Mouse (Mus musculus) right cerebral cortex, postnatal 4 days (tissue): ENCODE results near the gene Plcl2.
"Not testable (repeated sequence)": the region's sequence is repeated elsewhere in the genome, so short reads cannot be mapped to it uniquely, and the experiment has no call there.

Experiments
- DNase-seq: peaks from one replicate; pipeline ENCODE4 v3.0.0-alpha.2; 2022

Plcl2 gene

DNA sequence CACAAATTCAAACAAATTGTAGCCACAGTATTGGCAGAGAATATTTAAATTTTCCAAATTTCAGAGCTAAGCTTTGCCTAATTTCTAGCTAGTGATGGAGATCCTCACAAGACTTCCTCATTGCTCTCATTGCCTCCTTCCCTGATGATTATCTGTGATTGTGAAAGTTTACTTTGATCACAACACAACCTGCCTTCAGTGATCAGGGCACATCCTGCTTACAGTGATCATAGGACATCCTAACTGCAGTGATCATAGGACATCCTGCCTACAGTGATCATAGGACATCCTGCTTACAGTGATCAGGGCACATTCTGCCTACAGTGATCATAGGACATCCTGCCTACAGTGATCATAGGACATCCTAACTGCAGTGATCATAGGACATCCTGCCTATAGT, 121.8 kb downstream of the Plcl2 start:
- not testable (repeated sequence) for DNase-seq

DNA sequence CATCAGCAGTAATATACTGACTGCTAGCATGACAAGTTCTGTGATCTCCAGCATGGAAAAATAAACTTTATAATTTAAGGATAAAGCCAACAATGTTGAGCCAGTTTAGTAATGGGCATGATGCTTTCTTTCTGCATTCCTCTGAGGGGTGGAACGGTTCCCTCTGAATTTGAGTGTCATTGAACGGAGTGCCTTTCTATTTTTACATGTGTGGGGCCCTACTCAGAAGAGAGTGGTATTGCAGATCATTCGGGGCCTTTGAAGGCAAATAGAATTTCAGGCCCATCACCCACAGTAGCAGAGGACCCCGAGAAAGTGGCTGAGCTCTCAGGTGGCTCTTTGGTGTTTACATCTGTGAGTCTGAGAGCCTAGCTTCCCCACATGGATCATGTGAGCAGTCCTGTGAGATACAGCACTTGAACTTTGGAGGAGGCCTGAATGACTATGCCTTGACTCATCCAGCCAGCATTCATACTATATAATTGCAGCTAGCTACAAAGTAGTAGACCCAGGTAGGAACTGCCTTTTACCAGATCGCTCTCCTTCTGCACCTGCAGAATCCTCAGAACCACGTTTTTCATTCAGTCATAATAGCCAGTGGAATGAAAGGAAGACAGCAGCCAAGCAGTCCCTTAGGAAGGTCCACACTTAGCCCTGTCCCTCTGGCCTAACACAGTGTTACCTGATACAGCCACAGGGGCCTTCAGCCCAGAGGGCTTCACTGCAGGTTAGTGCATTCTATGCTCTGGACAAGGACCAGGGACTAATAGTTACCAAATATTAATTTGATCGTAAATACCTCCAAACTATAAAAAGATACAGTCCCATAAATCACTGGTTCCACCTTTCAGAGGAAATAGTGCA, 125.0 kb downstream of the Plcl2 start:
- no peak for DNase-seq

DNA sequence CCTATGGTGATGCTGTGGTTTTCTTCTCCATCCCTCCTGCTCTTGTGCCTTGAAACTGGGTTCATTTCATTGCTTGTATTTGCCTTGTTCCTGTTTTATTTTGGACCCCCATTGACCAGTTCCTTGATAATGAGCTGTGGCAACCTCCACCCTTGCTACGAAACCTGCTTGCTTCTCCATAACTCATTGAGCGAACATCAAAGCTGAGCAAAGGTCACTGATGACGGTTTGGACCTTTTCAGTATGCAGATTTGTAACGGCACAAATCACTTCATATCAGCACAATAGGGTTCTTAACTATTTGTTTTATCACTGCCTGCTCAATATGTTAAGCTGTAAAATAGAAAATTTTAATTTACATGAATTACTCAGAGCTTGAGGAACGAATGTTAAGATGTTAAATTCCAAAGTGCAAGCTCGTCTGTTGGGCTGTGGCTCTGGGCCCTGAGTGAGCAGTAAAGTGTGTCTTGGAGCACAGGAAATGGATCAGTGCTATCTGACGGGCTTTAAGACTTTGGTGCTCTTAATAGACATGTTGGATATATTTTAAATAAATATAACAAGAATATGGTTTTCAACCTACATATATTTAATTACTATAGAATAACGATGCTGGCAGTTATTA, 126.9 kb downstream of the Plcl2 start:
- DNase-seq: no peak

DNA sequence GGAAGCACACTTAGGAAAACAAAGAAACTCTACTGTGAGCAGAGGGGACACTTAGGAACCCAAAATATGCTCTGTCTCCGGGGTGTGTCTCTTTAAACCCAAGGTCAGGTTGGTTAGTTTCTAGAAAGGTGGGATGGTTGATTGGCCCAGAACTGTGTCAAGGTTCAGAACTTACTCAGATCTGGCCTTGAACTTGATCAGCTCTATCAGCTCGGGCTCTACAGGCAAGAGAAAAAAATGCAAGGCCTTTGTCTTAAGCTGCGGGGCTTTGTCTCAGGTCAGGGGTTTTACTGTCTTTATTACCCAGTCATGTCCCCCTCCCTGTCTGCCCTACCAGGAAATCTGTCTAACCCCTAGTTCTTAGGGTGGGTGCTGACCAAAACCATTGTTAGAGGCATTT, 129.6 kb downstream of the Plcl2 start:
- DNase-seq: no peak

GRCm38 (mm10) chr17:50641076-50641610, 131.9 kb downstream of the Plcl2 start:
- no peak for DNase-seq

GRCm38 (mm10) chr17:50641879-50642278, 132.7 kb downstream of the Plcl2 start:
- DNase-seq: no peak

DNA sequence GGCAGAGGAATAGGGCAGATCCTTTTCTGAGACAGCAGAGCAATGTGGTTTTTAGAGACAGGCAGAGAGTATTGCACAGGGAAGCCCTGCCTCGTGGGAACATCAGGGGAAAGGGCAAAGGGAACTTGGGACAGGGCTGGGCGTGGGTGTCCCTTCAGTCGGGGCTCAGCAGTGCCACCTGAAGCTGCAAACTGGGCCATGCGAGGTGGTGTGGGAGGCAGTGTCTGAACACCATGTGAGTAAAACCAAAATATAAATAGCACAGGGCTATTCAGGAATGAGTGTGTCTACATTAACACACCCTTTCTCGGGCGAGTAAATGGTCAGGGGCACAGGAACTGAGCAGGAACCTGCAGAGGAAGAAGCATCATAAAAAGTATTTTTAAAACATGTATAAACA, 134.2 kb downstream of the Plcl2 start:
- DNase-seq: no peak

DNA sequence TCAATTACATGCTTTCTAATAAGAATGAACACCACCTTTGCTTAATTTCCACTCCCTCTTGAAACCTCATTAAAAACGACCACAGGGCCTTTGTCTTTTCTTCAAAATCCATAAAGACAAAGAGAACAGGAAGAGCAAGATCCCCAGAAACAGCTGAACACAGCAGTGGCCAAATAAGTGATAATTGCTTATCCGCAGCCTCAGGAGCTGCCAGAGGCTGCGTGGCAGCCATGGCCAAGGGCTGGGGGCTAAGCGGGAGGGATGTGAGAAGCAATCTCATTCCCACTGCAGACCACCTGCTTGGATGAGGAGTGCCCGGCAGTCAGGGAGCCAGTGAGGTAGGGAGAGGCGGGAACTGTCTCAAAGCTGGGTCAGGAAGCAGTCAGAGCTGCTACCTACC, 134.8 kb downstream of the Plcl2 start:
- DNase-seq: no peak

DNA sequence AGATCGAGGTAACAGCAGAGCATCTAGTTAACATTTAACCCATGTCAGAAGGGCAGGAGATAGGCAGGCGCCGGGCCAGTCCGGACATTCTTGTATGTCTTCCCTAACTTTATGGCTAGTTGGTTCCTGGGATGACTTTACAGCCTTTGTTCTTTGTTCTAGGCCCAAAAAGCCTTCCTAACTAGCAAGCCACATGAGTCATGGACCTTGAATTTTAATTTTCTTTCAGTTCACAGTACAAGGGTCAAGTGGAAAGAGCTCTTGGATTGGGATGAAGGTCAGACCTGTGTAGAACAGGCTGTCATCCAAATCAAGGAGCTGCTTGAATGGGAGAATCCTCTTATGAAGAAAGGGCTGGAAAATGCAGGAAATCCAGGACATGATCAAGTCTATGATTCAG, 138.9 kb downstream of the Plcl2 start:
- not testable (repeated sequence) for DNase-seq

- no peak for DNase-seq
These were observed 139.7 kb downstream of the Plcl2 start for GRCm38 (mm10) chr17:50648757-50649419.

- DNase-seq: no peak
These were observed 141.5 kb downstream of the Plcl2 start for GRCm38 (mm10) chr17:50650535-50651223.

DNA sequence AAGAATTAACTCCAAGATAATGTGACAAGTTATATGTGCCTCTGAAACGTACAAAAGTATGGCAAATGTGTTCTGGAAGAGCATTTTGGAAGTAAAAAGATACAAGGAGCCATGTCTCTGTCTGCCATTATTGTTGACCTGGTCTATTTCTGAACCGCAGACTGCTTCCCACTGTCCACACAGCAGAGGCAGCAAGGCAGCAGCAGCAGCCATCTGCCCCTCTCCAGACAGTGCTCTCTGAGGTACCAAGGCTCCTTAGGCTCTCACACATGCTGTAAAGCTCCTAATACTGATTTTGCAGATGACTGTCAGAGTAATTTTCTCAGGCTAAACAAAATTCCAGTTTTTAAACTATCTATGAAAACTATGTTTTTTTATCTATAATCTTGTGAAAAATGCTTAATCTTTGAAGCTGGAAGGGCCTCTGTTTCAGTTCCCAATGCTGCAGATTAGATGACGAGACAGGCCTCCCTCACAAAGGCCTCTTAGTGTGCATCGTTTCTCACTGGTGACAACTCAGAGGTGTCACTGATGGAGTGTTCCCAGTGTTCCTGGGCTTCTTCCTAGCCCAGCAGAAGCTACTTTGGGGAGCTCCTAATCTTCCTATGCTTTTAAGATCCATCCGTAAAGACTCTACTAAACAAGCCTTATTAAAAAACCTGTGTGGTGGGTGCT, 145.7 kb downstream of the Plcl2 start:
- DNase-seq: no peak

DNA sequence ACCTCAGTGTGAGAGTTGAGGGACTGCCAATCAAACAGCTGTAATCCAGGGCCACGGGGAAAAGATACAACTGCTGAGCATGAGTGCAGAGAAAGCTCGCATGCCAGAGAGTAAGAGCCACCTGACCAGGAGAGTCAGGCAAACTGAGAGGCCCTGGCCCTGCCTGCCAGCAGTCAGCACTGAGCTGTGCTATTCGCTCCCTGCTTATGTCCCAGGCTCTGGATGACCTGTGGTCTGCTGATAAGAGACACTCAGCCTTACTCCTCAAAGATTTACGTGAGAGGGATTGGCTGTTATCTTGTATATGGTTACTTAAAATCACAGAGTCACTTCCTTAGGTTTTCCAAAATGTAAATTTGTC, 146.2 kb downstream of the Plcl2 start:
- DNase-seq: no peak

DNA sequence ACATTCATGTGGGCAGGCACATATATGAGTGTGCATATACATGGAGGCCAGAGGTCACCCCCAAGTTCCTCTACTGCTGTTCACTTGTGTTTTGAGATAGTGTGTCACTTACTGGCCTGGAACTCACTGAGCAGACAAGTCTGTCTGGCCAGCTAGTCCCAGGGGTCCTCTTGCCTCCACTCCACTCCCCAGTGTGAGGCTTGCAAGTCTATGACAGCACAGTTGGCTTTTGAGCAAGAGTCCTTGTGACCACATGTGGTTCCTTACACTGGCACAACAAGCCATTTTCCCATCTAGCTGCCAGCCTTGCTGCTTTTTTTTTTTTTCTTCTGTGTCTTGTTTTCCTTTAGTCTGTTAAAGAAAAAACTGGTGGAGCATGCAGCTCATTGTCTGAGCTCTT, 148.1 kb downstream of the Plcl2 start:
- DNase-seq: no peak

GRCm38 (mm10) chr17:50658901-50659300, 149.7 kb downstream of the Plcl2 start:
- DNase-seq: no peak

GRCm38 (mm10) chr17:50667596-50667995, 158.4 kb downstream of the Plcl2 start:
- no peak for DNase-seq

GRCm38 (mm10) chr17:50668681-50669208, 159.5 kb downstream of the Plcl2 start:
- DNase-seq: no peak

GRCm38 (mm10) chr17:50671416-50671815, 162.2 kb downstream of the Plcl2 start:
- no peak for DNase-seq

DNA sequence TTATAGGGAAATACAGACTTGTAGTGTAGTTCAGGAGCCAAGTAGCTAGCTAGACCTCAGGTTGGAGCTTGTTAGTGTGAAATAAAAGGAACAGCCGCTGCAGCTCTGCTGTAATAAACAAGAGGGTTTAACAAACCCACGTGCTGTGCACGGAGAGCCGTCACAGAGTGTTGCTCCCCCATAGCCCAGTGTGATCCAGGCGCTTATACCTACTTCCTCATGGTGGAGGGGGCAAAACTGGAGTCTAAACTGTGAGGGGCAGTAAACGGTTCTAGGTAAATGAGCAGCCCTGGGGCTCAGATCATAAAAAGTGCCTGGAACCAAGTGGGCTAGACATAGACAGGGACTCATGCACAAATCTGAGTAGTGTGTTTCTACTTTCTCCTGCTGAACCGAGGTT, 165.4 kb downstream of the Plcl2 start:
- no peak for DNase-seq

DNA sequence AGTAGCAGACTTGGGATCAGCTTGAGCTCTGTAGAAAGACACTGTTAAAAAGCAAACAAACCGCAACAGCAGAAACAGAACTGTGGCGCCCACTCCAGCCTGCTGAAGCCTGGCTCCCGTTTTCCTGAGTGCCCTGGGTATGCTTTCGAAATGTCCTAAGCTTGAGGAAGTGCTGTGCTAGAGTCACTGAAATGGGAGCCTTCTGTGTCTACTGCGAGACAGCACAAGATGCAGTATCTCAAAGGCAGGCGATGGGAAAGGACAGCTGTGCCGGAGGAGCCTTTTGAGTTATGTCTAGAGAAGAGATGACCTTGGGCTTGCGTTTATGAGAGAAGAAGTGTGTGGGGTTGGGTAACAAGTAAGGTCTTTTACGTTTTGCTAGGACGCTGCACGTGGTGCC, 166.0 kb downstream of the Plcl2 start:
- no peak for DNase-seq

DNA sequence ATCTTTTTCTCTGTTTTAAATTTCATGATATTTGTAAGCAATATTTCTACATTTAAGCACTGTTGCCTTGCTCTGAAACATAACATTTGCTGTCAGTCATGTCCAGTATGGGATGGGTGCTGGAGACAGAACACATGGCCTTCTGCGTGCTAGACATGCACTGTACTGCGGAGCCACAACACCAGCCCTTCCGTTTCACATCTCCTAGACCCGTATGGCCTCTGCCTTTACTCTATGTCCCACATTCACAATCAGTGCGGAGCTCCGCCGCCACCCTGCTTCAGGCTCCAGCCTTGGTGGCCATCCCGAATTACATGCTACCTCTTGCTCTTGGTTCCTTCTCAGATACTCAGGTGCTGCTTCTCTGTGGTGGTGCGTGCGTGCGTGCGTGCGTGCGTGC, 168.1 kb downstream of the Plcl2 start:
- DNase-seq: no peak

GRCm38 (mm10) chr17:50677978-50678712, 168.9 kb downstream of the Plcl2 start:
- DNase-seq: no peak
